Mouse (Mus musculus) hindbrain, embryonic 13.5 days (tissue): ENCODE data around the gene Srrm1. TPM values are rescaled to one million over a fixed set of nuclear protein-coding genes. Genes with fewer than 3 reads are reported as not detected.

Experiments
- ATAC-seq: fragments of 200-750 bp; cut with Nextera tagmentation; 2 replicates; pipeline ENCODE4 v1.8.0; 2017; ENCODE audit warnings: moderate TSS enrichment; ENCODE audit not compliant: low FRiP score
- H3K27ac ChIP-seq: fragments of 300-500 bp; sonication (generic); 2 replicates; pipeline ENCODE4 v1.5.1; 2015; ENCODE audit warnings: inconsistent platforms, mild to moderate bottlenecking, moderate library complexity
- H3K27me3 ChIP-seq: fragments of 300-500 bp; sonication (generic); 2 replicates; pipeline ENCODE4 v1.6.1; 2015; ENCODE audit warnings: mild to moderate bottlenecking, inconsistent platforms
- H3K36me3 ChIP-seq: fragments of 300-500 bp; sonication (generic); 2 replicates; pipeline ENCODE4 v1.6.1; 2015; ENCODE audit warnings: mild to moderate bottlenecking, inconsistent platforms
- H3K4me1 ChIP-seq: fragments of 300-500 bp; sonication (generic); replicated peaks from 2 replicates; pipeline ENCODE4 v1.6.1; 2015; ENCODE audit warnings: inconsistent platforms
- H3K4me2 ChIP-seq: fragments of 300-500 bp; sonication (generic); 2 replicates; pipeline ENCODE4 v1.6.1; 2015; ENCODE audit warnings: inconsistent platforms, mild to moderate bottlenecking, moderate library complexity
- H3K4me3 ChIP-seq: fragments of 300-500 bp; sonication (generic); 2 replicates; pipeline ENCODE4 v1.5.1; 2015; ENCODE audit warnings: mild to moderate bottlenecking, inconsistent platforms
- H3K9ac ChIP-seq: fragments of 300-500 bp; sonication (generic); 2 replicates; pipeline ENCODE4 v1.6.1; 2015; ENCODE audit warnings: mild to moderate bottlenecking, inconsistent platforms
- H3K9me3 ChIP-seq: fragments of 300-500 bp; sonication (generic); 2 replicates; pipeline ENCODE4 v1.6.1; 2016; ENCODE audit warnings: inconsistent platforms
- WGBS: fragments of 180-500 bp; shearing (Covaris S2); methylation state at CpG from one replicate; pipeline ENCODE4 v1.1.7; 2015; 5-methylcytosine and 5-hydroxymethylcytosine counted together
- polyA plus RNA-seq: library from polyadenylated mRNA; unstranded; fragments of >200 nt; fragmentation: Nextera tagmentation; extraction: Ambion mirVana; gene quantifications from 2 replicates; pipeline ENCODE4 v1.2.1, GENCODE M21; 2015

The Srrm1 gene
- polyA plus RNA-seq, 1 experiment from 2014 or later = 220 TPM

DNA sequence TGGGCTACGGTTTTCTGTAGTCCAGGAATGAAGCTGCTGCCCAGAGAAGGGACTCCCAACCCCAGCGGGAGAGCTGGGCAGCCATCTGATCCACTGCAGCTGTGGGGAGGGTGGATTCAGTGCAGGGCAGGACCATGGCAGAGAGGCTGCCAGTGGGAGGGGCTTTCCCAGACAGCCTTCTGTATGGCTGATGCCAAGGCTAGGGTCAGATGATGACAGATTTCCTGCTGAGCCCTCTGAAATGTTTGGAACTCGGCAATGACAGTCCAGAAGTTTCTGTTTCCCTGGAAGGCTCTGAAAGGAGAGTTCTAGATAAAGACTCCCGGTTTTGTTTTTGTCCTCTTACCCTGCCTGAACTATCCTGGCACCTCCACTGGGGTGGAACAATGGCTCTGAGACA is 40.4 kb downstream of the Srrm1 start:
- H3K4me1 ChIP-seq = peaks cover 18% of the 10 kb centered on the region
- 55% methylated on average over 4 of the region's 4 CpGs for WGBS
- H3K36me3 ChIP-seq = peaks cover 31% of the 10 kb centered on the region
- ATAC-seq = no peak
- H3K27me3 ChIP-seq = no peaks in the 10 kb centered on the region
- no peak overlapping the region for H3K4me2 ChIP-seq
- H3K9ac ChIP-seq = no peak overlapping the region
- no peaks in the 10 kb centered on the region for H3K9me3 ChIP-seq
- H3K4me3 ChIP-seq = no peak overlapping the region
- H3K27ac ChIP-seq = no peak overlapping the region

DNA sequence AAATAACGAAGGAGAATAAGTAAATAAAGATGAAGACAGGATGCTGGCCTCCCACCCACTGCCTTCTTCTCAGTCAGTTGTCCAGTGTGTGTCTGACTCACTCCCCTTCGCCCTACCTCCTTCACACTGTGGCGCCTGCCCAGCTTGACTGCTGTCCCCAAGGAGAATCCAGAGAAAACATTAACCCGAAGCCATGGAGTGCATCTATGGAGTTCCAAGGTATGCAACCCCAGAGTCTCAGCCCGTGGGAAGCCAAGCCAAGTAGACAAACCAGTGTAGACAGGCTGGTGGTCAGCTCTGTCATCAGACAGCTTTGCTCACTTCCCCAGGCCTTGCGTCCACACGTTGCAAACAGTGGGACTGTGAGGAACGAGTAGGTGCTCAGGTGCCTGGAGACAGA is 42.8 kb downstream of the Srrm1 start:
- Histone ChIP-seq H3K27ac (no peak overlapping the region), H3K4me2 (no peak overlapping the region), H3K9ac (no peak overlapping the region), H3K4me1 (peaks cover 18% of the 10 kb centered on the region), H3K36me3 (peaks cover 9% of the 10 kb centered on the region), H3K4me3 (no peak overlapping the region), H3K27me3 (no peaks in the 10 kb centered on the region), H3K9me3 (no peaks in the 10 kb centered on the region)
- WGBS = 79% methylated on average over 8 of the region's 8 CpGs
- ATAC-seq = no peak

DNA sequence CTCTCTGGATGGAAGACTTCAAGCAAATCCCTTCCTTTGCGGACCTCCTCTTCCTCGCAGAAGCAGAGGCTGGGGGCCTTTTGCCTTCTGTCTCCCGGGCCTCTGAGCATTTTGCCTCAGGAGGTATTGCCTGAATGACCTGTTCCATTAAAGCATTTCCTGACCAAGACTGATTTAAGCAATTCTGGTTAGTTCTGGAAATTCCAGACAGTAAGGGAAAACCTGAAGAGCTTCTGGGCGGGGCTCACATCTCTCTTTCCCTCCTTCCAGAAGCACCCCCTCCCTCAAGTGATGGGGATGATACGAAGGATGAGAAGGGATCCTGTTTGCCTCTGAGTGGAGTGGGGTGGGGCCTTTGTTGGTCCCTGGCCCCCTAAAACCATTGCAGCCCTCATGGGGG is 43.4 kb downstream of the Srrm1 start:
- Histone ChIP-seq H3K9ac (no peak overlapping the region), H3K4me2 (no peak overlapping the region), H3K27ac (no peak overlapping the region), H3K36me3 (peaks cover 3% of the 10 kb centered on the region), H3K4me3 (no peak overlapping the region), H3K4me1 (peaks cover 18% of the 10 kb centered on the region), H3K9me3 (no peaks in the 10 kb centered on the region), H3K27me3 (no peaks in the 10 kb centered on the region)
- ATAC-seq = no peak
- 72% methylated on average over 5 of the region's 5 CpGs for WGBS

DNA sequence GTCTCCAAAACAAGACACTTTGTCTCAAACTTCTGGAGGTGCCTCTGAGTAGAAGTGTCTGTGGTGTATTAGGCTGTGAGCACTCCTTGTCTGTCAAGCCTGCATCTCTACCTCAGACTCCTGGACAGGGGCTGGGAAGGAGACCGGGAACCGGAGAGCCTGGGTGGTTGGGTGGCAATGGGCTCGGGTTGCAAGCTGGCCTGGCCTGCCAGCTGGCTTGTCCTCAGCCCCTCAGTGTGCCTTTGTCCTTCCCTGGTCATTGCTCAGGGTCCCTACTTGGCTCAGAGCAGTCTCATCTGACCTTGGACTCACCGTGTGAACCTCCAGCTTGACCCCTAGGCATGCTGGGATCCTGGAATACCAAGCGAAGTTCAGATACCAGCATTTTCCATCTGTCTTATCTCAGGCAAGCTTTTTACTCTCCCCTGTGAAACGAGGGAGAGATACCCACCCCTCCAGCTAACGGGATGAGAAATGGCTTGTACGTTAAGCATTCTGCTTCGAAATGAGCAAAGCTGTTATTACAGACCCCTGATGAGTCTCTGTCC is 43.9 kb downstream of the Srrm1 start:
- Histone ChIP-seq H3K27ac (no peak overlapping the region), H3K36me3 (no peaks in the 10 kb centered on the region), H3K4me2 (no peak overlapping the region), H3K27me3 (no peaks in the 10 kb centered on the region), H3K4me3 (no peak overlapping the region), H3K9ac (no peak overlapping the region), H3K9me3 (no peaks in the 10 kb centered on the region), H3K4me1 (peaks cover 18% of the 10 kb centered on the region)
- no peak for ATAC-seq
- WGBS = 69% methylated on average over 9 of the region's 9 CpGs

DNA sequence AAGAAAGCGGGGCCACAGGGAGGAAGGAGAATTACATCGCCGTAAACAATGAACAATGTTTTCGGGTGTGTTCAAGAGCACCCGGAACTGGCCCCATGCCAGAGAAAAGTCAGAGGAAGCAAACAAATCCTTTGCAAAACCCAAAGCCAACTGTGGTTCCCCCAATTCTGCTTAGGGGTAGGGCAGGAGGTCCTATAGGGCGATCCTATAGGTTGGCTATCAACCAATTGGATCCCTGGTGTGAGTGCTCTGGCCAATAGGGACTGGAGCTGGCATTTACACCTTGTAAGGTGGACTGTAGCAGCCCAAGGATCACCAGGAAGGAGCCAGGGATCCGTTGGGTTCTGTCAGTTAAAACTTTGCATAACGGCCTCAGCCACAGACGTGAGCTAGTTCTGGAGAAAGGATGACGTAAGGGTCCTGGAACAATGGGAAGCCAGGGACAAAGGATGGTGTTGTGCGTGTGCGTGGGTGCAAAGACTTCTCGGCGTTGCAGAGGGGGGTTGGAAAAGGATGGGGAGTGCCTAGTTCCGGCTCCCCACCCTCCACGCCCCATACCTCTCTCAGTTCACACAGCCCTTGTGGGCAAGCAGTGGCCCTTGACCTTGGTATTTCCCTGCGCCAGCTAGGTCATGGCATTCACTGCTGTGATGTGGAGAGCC is 46.0 kb downstream of the Srrm1 start:
- Histone ChIP-seq H3K27ac (no peak overlapping the region), H3K27me3 (no peaks in the 10 kb centered on the region), H3K9ac (no peak overlapping the region), H3K9me3 (no peaks in the 10 kb centered on the region), H3K4me3 (0 out of 2 replicates have a peak overlapping the region, but pooled peaks have one; percentile 2), H3K4me1 (peaks cover under 1% of the 10 kb centered on the region; the same call in 1 of the 2 replicates), H3K4me2 (peak overlapping the region; percentile 34), H3K36me3 (no peaks in the 10 kb centered on the region)
- WGBS = 35% methylated on average over 17 of the region's 17 CpGs
- ATAC-seq = no peak; the same call in 1 of the 2 replicates

DNA sequence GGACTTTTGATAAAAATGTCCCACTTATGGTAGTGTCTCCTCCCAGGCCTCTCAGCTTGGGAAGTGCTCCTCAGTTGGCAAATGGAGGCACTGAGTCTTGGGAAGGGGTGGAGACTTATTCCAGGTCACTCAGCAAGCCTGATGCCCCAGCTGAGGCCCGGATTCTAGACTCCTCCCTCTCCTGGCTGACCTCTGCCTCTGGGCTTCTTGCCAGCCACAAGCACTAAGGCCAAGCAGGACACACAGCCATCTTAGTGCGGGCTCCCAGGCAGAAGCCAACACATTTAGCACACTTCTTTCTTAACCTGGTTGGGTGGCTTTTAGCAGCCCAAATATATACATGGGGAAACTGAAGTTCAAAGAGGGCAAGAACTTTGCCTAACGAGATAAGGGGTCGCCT is 46.6 kb downstream of the Srrm1 start:
- H3K4me3 ChIP-seq = no peak overlapping the region
- no peak overlapping the region for H3K27ac ChIP-seq
- 67% methylated on average over 4 of the region's 4 CpGs for whole genome bisulfite sequencing
- H3K4me1 ChIP-seq = no peaks in the 10 kb centered on the region; the same call in 1 of the 2 replicates
- ATAC-seq = no peak
- no peak overlapping the region for H3K4me2 ChIP-seq
- H3K27me3 ChIP-seq = no peaks in the 10 kb centered on the region
- no peaks in the 10 kb centered on the region for H3K9me3 ChIP-seq
- H3K36me3 ChIP-seq = no peaks in the 10 kb centered on the region
- no peak overlapping the region for H3K9ac ChIP-seq

DNA sequence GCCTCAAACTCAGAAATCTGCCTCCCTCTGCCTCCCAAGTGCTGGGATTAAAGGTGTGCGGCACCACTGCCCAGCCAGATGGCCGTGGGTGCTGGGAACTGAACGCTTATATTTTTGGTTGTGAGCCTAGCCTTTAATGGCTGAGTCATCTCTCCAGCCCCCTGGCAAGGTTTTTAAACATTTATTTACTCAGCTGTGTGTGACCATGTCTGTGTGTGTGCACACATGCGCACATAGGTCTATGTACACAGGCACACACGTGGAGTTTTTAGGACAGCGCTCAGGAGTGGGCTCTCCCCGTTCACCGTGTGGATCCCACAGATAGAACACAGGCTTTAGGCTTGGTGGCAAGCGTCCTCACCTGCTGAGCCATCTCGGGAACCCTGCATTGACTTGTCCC is 50.9 kb downstream of the Srrm1 start:
- Histone ChIP-seq H3K9me3 (no peaks in the 10 kb centered on the region), H3K9ac (no peak overlapping the region), H3K4me1 (peaks cover 10% of the 10 kb centered on the region), H3K27ac (no peak overlapping the region), H3K36me3 (no peaks in the 10 kb centered on the region), H3K4me2 (no peak overlapping the region), H3K4me3 (no peak overlapping the region), H3K27me3 (no peaks in the 10 kb centered on the region)
- ATAC-seq = no peak
- 85% methylated on average over 10 of the region's 10 CpGs for WGBS

DNA sequence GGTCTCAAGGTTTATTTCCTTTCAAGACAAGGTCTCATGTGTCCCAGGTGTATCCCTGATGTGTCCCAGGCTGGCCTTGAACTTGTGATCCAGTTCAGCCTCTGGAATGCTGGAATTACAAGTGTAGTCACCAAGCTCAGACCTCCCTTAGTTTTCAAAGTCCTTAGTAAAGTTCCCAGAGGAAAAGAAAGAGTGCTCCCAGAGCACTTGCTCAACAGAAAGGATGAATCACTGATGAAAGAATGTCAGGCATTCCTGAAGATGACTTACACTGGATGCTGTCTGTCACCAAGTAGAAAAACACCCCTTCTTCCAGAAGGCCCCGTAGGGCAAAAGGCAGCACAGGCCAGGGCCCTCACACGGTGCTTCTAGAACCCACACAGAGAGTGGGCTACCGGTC is 52.0 kb downstream of the Srrm1 start:
- no peak overlapping the region for H3K9ac ChIP-seq
- no peak for ATAC-seq
- no peak overlapping the region for H3K4me3 ChIP-seq
- H3K9me3 ChIP-seq = no peaks in the 10 kb centered on the region
- H3K27me3 ChIP-seq = no peaks in the 10 kb centered on the region
- H3K36me3 ChIP-seq = no peaks in the 10 kb centered on the region
- peaks cover 10% of the 10 kb centered on the region for H3K4me1 ChIP-seq
- H3K27ac ChIP-seq = no peak overlapping the region
- 81% methylated on average over 3 of the region's 3 CpGs for WGBS
- no peak overlapping the region for H3K4me2 ChIP-seq

DNA sequence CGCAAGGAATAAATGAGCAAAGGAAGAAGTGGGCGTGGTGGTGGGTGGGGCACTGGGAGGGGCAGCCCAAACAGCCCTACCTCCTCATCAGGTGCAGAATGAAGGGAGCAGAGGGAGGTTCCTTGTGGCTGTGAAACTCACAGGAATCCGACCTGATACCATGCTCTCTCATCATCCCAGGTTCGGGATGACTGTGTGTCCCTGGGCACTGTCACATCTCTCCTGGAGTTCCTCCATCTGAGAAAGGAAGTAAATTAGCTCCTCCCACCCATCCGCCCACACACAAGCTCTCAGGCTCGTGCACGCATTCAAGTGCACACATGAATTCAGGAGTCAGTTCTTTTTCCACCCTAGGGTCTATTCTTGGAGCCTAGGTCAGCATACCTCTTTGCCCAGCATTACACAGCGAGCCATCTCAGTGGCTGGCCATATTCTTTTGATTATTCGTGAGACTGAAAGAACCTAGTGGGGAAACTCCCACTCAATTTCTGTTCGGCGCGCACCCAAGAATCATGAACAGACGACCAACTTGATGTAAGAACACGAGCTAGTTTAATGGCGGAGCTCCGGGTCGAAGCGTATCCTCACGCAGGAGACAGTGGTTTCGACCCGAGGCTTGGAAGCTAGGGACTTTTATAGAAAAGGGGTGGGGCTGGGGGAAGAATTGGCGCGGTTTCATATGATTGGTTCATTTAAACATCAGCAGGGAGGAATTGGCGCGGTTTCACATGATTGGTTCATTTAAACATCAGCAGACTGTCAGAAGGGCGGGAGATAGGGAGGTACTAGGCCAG is 52.7 kb downstream of the Srrm1 start:
- ATAC-seq = no peak
- peaks cover 10% of the 10 kb centered on the region for H3K4me1 ChIP-seq
- 93% methylated on average over 26 of the region's 26 CpGs for WGBS

DNA sequence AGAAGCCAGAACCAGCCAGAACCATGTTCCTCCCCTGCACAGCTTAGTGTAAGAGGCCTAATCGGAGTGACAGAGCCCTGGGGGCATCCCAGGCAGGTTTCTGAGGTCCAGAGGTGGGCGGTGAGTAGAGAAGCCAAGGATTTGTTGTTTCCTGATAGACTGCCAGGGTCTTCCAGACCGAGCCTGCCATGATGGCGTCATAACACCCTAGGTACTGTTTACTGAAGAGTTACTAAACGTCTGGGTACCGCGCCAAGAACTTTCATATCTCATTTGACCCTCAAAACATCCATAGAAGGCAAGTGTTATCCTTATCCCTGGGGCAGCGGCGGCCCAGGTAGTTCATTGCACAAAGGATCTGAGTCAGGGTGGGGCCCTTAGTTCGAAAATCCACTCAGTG is 54.4 kb downstream of the Srrm1 start:
- 92% methylated on average over 10 of the region's 10 CpGs for WGBS
- no peak for ATAC-seq
- H3K9me3 ChIP-seq = no peaks in the 10 kb centered on the region
- H3K36me3 ChIP-seq = no peaks in the 10 kb centered on the region
- peaks cover 14% of the 10 kb centered on the region for H3K4me1 ChIP-seq
- no peak overlapping the region for H3K4me3 ChIP-seq
- H3K27me3 ChIP-seq = no peaks in the 10 kb centered on the region
- no peak overlapping the region for H3K9ac ChIP-seq
- H3K4me2 ChIP-seq = no peak overlapping the region
- H3K27ac ChIP-seq = peak overlapping the region; percentile 36; the same call in 1 of the 2 replicates

More for the DNA sequence above, 52.7 kb downstream of the Srrm1 start:
- H3K9me3 ChIP-seq = no peaks in the 10 kb centered on the region
- no peaks in the 10 kb centered on the region for H3K27me3 ChIP-seq
- H3K4me3 ChIP-seq = no peak overlapping the region
- no peaks in the 10 kb centered on the region for H3K36me3 ChIP-seq
- H3K9ac ChIP-seq = no peak overlapping the region
- no peak overlapping the region for H3K27ac ChIP-seq
- H3K4me2 ChIP-seq = no peak overlapping the region

DNA sequence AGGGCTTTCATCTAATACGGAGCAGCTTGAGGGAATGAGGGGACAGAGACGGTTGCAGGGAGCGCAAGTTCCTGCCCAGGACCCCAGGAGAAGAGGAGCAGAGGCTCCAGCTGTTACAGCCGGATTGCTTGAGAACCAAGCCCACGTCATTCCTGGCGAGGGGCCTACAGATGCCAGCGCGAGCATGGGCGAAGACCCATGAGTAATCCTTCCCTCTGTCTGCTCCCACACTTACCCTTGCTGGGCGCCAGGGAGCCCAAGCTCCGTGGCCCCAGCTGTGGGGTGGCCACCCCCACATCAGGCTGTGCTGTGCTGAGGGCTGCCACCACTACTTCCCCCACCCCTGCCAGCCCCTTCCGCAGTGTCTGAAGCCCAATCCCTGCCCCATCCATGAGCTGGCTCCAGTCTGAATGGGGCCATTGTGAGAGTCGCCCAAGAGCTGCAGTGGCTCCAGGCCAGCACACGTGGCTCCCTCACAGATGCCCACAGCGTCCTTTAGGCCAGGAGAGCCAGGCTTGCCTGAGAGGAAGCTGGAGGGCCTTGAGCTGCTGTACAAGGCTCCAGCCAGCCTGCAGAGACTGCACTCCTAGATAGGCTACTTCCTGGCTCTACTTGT is 55.1 kb downstream of the Srrm1 start:
- Histone ChIP-seq H3K4me2 (no peak overlapping the region), H3K4me1 (peaks cover 14% of the 10 kb centered on the region), H3K27me3 (no peaks in the 10 kb centered on the region), H3K9ac (no peak overlapping the region), H3K36me3 (no peaks in the 10 kb centered on the region), H3K9me3 (no peaks in the 10 kb centered on the region), H3K4me3 (no peak overlapping the region), H3K27ac (peak overlapping the region; percentile 36)
- 62% methylated on average over 15 of the region's 15 CpGs for WGBS
- peak; percentile 77 for ATAC-seq

DNA sequence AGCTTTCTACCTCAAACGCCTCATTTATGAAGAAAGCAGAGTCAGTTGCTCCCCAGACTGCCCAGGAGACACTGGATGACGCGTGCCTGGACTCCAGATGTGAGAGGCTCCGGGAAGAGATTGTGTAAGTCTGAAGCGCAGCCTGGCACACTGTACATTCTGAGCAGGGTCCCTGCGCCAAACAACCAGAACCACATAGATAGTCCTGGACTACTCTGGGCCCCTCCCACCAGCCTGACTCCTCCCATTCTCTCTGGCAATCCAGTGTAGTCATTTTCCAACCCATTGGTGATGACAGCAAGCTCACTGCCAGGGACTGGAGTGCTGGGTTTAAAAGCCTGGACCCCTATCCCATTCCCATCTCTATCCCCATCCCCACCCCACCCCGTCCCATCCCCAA is 56.0 kb downstream of the Srrm1 start:
- no peak for ATAC-seq
- Histone ChIP-seq H3K9ac (no peak overlapping the region), H3K4me2 (no peak overlapping the region), H3K36me3 (no peaks in the 10 kb centered on the region), H3K27me3 (no peaks in the 10 kb centered on the region), H3K4me1 (peaks cover 14% of the 10 kb centered on the region), H3K9me3 (no peaks in the 10 kb centered on the region), H3K27ac (no peak overlapping the region), H3K4me3 (no peak overlapping the region)
- 86% methylated on average over 7 of the region's 7 CpGs for WGBS
